Mouse (Mus musculus) forelimb bud, embryonic 11.5 days (tissue): ENCODE data around the gene Sclt1.

Source experiments
- DNase-seq: peaks from one replicate; pipeline ENCODE4 v3.0.0-alpha.2; 2012; ENCODE audit warnings: low read depth, low spot score

Gene Sclt1

GRCm38 (mm10) chr3:41606330-41606664 is 136.0 kb downstream of the Sclt1 start:
- no peak for DNase-seq

- DNase-seq = no peak
Measured at GRCm38 (mm10) chr3:41605601-41606329, 136.5 kb downstream of the Sclt1 start.

GRCm38 (mm10) chr3:41604629-41605321 is 137.5 kb downstream of the Sclt1 start:
- DNase-seq = no peak

- no peak for DNase-seq
Measured at GRCm38 (mm10) chr3:41603470-41604019, 138.8 kb downstream of the Sclt1 start.

GRCm38 (mm10) chr3:41602933-41603332 is 139.4 kb downstream of the Sclt1 start:
- no peak for DNase-seq

GRCm38 (mm10) chr3:41601226-41602020 is 140.9 kb downstream of the Sclt1 start:
- DNase-seq = no peak

- DNase-seq = peak; percentile 53
Measured at GRCm38 (mm10) chr3:41599806-41600589, 142.3 kb downstream of the Sclt1 start.

- no peak for DNase-seq
Measured at GRCm38 (mm10) chr3:41599226-41599625, 143.1 kb downstream of the Sclt1 start.

GRCm38 (mm10) chr3:41598412-41598811 is 143.9 kb downstream of the Sclt1 start:
- DNase-seq = no peak

GRCm38 (mm10) chr3:41597036-41597435 is 145.3 kb downstream of the Sclt1 start:
- no peak for DNase-seq

- no peak for DNase-seq
Measured at GRCm38 (mm10) chr3:41595010-41595409, 147.3 kb downstream of the Sclt1 start.

- no peak for DNase-seq
Measured at GRCm38 (mm10) chr3:41594097-41594879, 148.0 kb downstream of the Sclt1 start.

GRCm38 (mm10) chr3:41592805-41593204 is 149.5 kb downstream of the Sclt1 start:
- DNase-seq = no peak

- no peak for DNase-seq
Measured at GRCm38 (mm10) chr3:41591651-41592170, 150.6 kb downstream of the Sclt1 start.

GRCm38 (mm10) chr3:41590695-41591559 is 151.4 kb downstream of the Sclt1 start:
- DNase-seq = no peak

GRCm38 (mm10) chr3:41589988-41590387 is 152.3 kb downstream of the Sclt1 start:
- DNase-seq = no peak

- DNase-seq = no peak
Measured at GRCm38 (mm10) chr3:41589246-41589914, 152.9 kb downstream of the Sclt1 start.

GRCm38 (mm10) chr3:41588495-41588894 is 153.8 kb downstream of the Sclt1 start:
- DNase-seq = no peak

- DNase-seq = no peak
Measured at GRCm38 (mm10) chr3:41587588-41587987, 154.7 kb downstream of the Sclt1 start.
